Mouse (Mus musculus) v-Abl transformed pro-B cells (cell line): ENCODE data around the gene Gp1ba.

ENCODE experiments used
- in situ Hi-C, 2 experiments: fragments of 400-800 bp; cut with MboI; formaldehyde crosslinking; loops; one replicate each; pipeline ENCODE4 v1.15.1; 2025; ENCODE audit not compliant: unreplicated experiment in 2 of 2

Gene Gp1ba

GRCm38 (mm10) chr11:70686901-70687566 lies 48.1 kb downstream of the Gp1ba start:
- in situ Hi-C loops, result loop anchor here in 1 of 2 experiments (5.0 to 10.0 kb wide), 2 partner anchors 52 to 70 kb away; partner anchors contain the start of gene Gp1ba

DNA sequence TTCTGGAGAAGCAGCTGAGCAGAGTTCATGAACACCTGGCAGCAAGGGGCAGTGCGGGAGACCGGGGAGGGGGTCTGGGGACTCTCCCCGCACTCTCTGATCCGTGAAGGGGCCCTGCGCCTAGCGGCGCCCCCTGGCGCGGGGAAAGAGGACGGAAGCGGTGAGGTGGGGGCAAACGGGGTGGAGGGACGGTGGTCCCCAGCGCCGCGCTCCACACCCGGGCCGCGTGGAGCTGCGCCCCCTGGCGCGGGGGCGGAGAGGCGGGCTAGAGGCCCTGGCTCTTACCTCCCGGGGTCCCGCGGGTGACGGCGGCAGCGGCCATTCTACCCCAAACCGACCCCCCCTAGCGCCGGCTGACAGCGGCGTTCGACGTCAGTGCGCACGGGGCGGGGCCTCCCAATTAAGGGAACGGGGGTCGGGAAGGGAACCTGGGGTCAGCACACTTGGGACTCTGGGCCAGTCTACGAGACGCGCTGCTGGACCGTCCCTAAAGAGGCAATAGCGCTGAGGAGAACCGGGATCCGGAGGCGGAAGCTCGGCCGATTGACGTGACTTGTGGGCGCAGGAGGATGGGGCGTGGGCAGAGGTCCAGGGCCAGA lies 48.8 kb downstream of the Gp1ba start, which contains the start of gene Camta2:
Gene Camta2, minus strand, starts transcription at position 505 of the 599 bp plus-strand sequence.
- in situ Hi-C loops, result loop anchor here in 1 of 2 experiments (5.0 to 10.0 kb wide), 2 partner anchors 53 to 70 kb away; partner anchors contain the start of gene Gp1ba

DNA sequence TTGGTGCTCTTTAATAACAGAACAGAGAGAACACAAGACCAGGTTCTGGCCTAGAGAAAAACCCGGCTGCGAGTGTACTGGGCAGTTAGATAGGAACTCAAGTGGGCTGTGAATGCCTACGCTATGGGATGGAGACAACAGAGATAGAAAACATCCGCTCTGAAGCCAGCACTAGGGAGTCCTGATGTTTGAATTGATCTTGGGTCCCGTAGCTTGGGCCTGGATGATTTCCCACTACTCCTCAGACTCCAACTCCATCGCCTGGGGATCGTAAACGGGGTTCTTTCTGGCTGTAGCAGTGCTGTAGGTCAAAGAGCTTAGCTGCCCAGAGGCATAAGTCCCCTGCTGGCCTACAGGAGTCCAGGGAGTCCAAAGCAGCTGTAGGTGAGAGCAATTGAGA lies 49.5 kb downstream of the Gp1ba start:
- in situ Hi-C loops, result loop anchor here in 1 of 2 experiments (5.0 to 10.0 kb wide), 2 partner anchors 54 to 69 kb away; partner anchors contain the start of gene Gp1ba

DNA sequence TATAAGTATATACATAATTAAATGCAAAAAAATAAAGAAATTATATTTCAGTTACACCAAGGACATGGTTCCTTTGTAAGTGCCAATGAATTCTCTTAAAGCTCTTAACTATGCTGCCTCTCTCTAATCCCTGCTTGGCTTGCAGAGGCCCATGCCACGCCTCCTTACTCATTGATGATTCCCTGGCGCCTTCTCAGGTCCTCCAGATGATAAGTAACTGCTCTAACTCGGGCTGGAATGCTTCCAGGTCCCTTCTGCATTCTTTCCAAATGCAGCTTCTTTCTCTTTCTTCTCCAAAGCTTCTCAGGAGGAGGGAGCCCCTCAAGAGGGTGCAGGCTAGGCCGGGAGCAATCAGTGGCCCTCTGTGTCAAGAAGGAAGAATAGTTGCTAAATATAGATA lies 50.7 kb downstream of the Gp1ba start:
- in situ Hi-C loops, result loop anchor here in 1 of 2 experiments (5.0 to 10.0 kb wide), 2 partner anchors 55 to 68 kb away; partner anchors contain the start of gene Gp1ba
